Mouse (Mus musculus) brain, embryonic 14.5 days (tissue): ENCODE results near the gene Ablim1.

Source experiments
- CTCF ChIP-seq: fragments of 200-500 bp; IDR thresholded peaks from 2 replicates; pipeline ENCODE4 v1.5.1; 2012; ENCODE audit warnings: inconsistent platforms, mild to moderate bottlenecking, moderate library complexity, borderline replicate concordance; ENCODE audit not compliant: insufficient read depth, insufficient read length; ENCODE audit errors: extremely low read depth
- POLR2A ChIP-seq: fragments of 200-500 bp; IDR thresholded peaks from 2 replicates; pipeline ENCODE4 v1.6.1; 2012; ENCODE audit warnings: mild to moderate bottlenecking, inconsistent platforms, borderline replicate concordance; ENCODE audit not compliant: poor library complexity, insufficient read depth, insufficient read length, severe bottlenecking; ENCODE audit errors: extremely low read depth

- TF ChIP-seq POLR2A = no peak
- TF ChIP-seq CTCF = no peak
These were observed 176.2 kb downstream of the Ablim1 start for GRCm38 (mm10) chr19:57138469-57138868.
